Mouse (Mus musculus): ENCODE measurements at regions not wholly inside any gene's neighbourhood (a gene's known extent, or its start where the extent isn't known, plus 50 kb on each side); places are given as distances from the start of the nearest gene placed in this dataset.

DNA sequence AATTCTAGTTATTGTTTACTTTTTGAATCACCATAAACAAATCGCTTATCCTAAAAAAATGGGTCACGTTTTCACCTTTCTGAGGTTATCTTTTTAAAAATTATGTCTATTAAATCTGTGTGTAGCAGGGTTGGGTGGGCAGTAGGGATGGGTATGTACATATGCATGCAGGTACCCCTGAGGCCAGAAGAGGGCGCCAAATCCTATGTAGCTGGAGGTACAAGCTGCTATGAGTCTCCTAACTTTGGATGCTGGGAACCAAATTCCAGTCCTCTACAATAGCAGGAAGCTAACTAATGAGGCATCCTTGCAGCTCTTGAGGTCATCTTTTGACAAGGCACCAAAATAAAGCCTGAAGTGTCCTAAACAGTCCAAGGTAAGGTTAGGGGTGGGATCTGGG is 714.8 kb upstream of the Sox9 start:
- H3K27me3 ChIP-seq, result no peaks in the 10 kb centered on the region
- H3K4me1 ChIP-seq, result no peaks in the 10 kb centered on the region
- no peak overlapping the region for H3K9ac ChIP-seq
- 0 out of 2 replicates have a peak, but pooled peaks cover 3% of the 10 kb centered on the region for H3K9me3 ChIP-seq
- WGBS, result 70% methylated on average over 3 of the region's 3 CpGs
- no peak overlapping the region for H3K4me3 ChIP-seq (replicated peaks)
- H3K36me3 ChIP-seq (replicated peaks), result no peaks in the 10 kb centered on the region
- H3K27ac ChIP-seq, result no peak overlapping the region
- no peak overlapping the region for H3K4me2 ChIP-seq
- no peak for ATAC-seq (ENCODE audit: low FRiP score)

- WGBS, result 95% methylated on average over 4 of the region's 4 CpGs
- Histone ChIP-seq H3K27me3 (no peaks in the 10 kb centered on the region), H3K4me1 (no peaks in the 10 kb centered on the region), H3K4me3 (replicated peaks) (no peak overlapping the region), H3K36me3 (replicated peaks) (no peaks in the 10 kb centered on the region), H3K9ac (no peak overlapping the region), H3K9me3 (0 out of 2 replicates have a peak, but pooled peaks cover 3% of the 10 kb centered on the region), H3K27ac (no peak overlapping the region), H3K4me2 (no peak overlapping the region)
- no peak for ATAC-seq (ENCODE audit: low FRiP score)
Measured at GRCm38 (mm10) chr11:112068821-112069220, 713.2 kb upstream of the Sox9 start.

DNA sequence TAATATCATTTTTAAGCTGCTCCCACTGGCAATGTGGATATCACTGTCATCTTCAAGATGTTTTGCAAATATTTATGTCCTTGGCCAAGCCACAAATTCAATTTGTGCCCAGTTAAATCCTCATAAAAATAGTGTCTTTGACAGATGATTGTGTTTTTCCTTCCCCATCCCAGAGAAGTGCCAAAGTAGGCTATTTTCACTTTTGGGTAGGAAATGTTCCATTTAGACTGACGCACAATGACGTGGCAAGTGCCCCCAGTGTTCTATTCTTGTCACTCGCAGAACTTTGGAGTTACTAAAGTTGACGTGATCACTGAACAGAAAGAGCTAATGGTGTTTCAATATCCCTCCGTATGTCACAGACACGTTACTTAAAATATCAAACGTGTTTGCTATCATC is 710.5 kb upstream of the Sox9 start:
- Histone ChIP-seq H3K27ac (no peak overlapping the region), H3K36me3 (replicated peaks) (no peaks in the 10 kb centered on the region), H3K4me3 (replicated peaks) (no peak overlapping the region), H3K9me3 (0 out of 2 replicates have a peak, but pooled peaks cover 3% of the 10 kb centered on the region), H3K4me1 (no peaks in the 10 kb centered on the region), H3K27me3 (no peaks in the 10 kb centered on the region), H3K9ac (no peak overlapping the region), H3K4me2 (no peak overlapping the region)
- 83% methylated on average over 7 of the region's 7 CpGs for WGBS
- ATAC-seq (ENCODE audit: low FRiP score), result no peak

- no peaks in the 10 kb centered on the region for H3K9me3 ChIP-seq
- WGBS, result 93% methylated on average over 4 of the region's 4 CpGs
- no peak for ATAC-seq (ENCODE audit: low FRiP score)
- H3K27me3 ChIP-seq, result no peaks in the 10 kb centered on the region
- H3K9ac ChIP-seq, result no peak overlapping the region
- H3K4me3 ChIP-seq (replicated peaks), result no peak overlapping the region
- no peaks in the 10 kb centered on the region for H3K36me3 ChIP-seq (replicated peaks)
- no peak overlapping the region for H3K27ac ChIP-seq
- H3K4me1 ChIP-seq, result no peaks in the 10 kb centered on the region
- no peak overlapping the region for H3K4me2 ChIP-seq
Measured at GRCm38 (mm10) chr11:112081386-112081785, 700.6 kb upstream of the Sox9 start.

DNA sequence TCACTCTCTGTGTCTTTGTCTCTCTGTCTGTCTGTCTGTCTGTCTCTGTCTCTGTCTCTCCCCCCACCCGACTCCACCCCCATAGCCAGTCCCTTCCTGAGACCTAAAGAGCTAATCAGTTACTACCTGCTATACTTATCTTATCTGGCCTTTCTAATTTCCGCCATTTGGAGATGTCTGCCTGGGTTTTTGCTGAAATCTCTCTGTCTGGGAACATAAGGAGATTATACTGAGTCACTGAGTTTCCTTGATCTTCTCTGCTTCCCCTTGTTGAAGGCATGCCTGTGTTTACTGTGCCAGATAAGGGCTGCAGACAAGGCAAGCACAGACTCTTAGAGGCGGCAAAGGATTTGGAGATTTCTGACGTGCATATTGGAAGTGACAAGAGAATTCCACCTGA is 699.0 kb upstream of the Sox9 start:
- no peaks in the 10 kb centered on the region for H3K27me3 ChIP-seq
- no peaks in the 10 kb centered on the region for H3K4me1 ChIP-seq
- H3K9ac ChIP-seq, result no peak overlapping the region
- H3K9me3 ChIP-seq, result no peaks in the 10 kb centered on the region
- no peak overlapping the region for H3K4me2 ChIP-seq
- no peak overlapping the region for H3K4me3 ChIP-seq (replicated peaks)
- ATAC-seq (ENCODE audit: low FRiP score), result no peak
- WGBS, result 47% methylated on average over 4 of the region's 4 CpGs
- H3K36me3 ChIP-seq (replicated peaks), result no peaks in the 10 kb centered on the region
- H3K27ac ChIP-seq, result no peak overlapping the region

DNA sequence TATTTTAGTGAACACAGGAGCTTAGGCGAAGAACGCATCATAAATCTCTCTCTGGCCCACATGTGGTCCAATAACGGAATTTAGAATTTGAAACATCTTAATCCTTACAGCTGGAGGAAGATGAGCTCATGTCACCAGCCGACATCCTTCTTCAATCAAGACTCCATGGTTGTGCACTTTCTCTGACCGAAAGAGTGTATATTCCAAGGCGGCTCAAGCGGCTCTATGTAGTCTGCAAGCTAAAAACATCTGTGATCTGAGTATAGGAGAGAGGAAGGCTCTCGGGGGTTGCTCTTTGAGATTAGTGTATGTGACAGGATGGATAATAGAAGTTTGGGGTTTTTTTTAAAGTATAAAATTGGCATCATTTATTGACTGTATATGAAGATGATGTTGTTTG is 689.9 kb upstream of the Sox9 start:
- Histone ChIP-seq H3K4me2 (no peak overlapping the region), H3K4me3 (replicated peaks) (no peak overlapping the region), H3K27me3 (no peaks in the 10 kb centered on the region), H3K9me3 (no peaks in the 10 kb centered on the region), H3K4me1 (no peaks in the 10 kb centered on the region), H3K9ac (no peak overlapping the region), H3K36me3 (replicated peaks) (no peaks in the 10 kb centered on the region), H3K27ac (no peak overlapping the region)
- WGBS, result 92% methylated on average over 8 of the region's 8 CpGs
- ATAC-seq (ENCODE audit: low FRiP score), result no peak

DNA sequence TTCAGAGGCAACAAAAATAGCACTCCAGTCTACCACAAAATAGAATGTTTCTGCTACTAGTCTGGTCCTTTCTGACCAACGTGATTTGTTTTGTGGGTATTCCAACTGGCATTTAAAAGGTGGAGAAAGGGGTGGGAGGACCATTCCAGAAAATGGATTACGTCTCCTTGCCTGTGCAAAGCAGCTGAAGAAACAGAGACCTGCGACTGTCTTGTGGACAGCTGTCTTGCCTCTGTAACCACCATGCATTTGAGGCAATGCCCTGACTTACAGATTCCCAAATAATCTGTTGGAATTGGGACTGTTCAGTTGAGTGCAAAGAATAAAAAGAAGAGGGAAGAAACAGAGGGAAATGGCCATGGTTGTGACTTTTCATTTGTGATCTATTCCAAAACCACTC is 687.0 kb upstream of the Sox9 start:
- no peaks in the 10 kb centered on the region for H3K27me3 ChIP-seq
- H3K4me2 ChIP-seq, result no peak overlapping the region
- no peak overlapping the region for H3K9ac ChIP-seq
- no peak overlapping the region for H3K27ac ChIP-seq
- H3K36me3 ChIP-seq (replicated peaks), result no peaks in the 10 kb centered on the region
- H3K9me3 ChIP-seq, result no peaks in the 10 kb centered on the region
- ATAC-seq (ENCODE audit: low FRiP score), result no peak
- WGBS, result 60% methylated on average over 3 of the region's 3 CpGs
- H3K4me1 ChIP-seq, result no peaks in the 10 kb centered on the region
- no peak overlapping the region for H3K4me3 ChIP-seq (replicated peaks)

DNA sequence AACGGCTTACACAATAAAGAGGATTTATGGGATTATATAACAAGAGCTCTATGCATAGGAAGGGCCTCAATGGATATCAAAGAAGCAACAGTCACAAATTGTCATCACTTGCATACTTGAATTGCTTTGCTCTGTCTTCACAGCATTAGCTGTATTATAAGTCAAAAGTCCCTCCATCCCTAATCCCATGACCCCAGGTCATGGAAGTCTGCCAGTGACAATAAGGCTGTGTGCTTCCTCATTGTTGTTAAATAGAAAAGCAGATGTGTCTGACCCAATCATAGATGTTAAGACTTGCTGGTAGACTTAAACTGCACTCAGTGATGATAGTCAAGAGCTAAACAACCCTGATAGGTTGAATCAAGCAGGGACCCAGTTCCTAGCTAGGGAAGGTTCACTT is 683.9 kb upstream of the Sox9 start:
- 71% methylated on average over 1 of the region's 1 CpGs for WGBS
- Histone ChIP-seq H3K27me3 (no peaks in the 10 kb centered on the region), H3K4me1 (no peaks in the 10 kb centered on the region), H3K36me3 (replicated peaks) (no peaks in the 10 kb centered on the region), H3K4me3 (replicated peaks) (no peak overlapping the region), H3K9ac (no peak overlapping the region), H3K4me2 (no peak overlapping the region), H3K9me3 (no peaks in the 10 kb centered on the region), H3K27ac (no peak overlapping the region)
- ATAC-seq (ENCODE audit: low FRiP score), result no peak

- Histone ChIP-seq H3K4me2 (no peak overlapping the region), H3K4me3 (replicated peaks) (no peak overlapping the region), H3K36me3 (replicated peaks) (no peaks in the 10 kb centered on the region), H3K27ac (no peak overlapping the region), H3K27me3 (no peaks in the 10 kb centered on the region; the same call in 1 of the 2 replicates), H3K4me1 (no peaks in the 10 kb centered on the region), H3K9me3 (no peaks in the 10 kb centered on the region), H3K9ac (no peak overlapping the region)
- ATAC-seq (ENCODE audit: low FRiP score), result no peak
- 74% methylated on average over 2 of the region's 2 CpGs for whole genome bisulfite sequencing
Measured at GRCm38 (mm10) chr11:112103252-112103651, 678.8 kb upstream of the Sox9 start.

GRCm38 (mm10) chr11:112106891-112107290 is 675.1 kb upstream of the Sox9 start:
- no peak for ATAC-seq (ENCODE audit: low FRiP score)
- Histone ChIP-seq H3K36me3 (replicated peaks) (no peaks in the 10 kb centered on the region), H3K4me1 (no peaks in the 10 kb centered on the region), H3K27me3 (no peaks in the 10 kb centered on the region; the same call in 1 of the 2 replicates), H3K9me3 (no peaks in the 10 kb centered on the region), H3K9ac (no peak overlapping the region), H3K27ac (no peak overlapping the region), H3K4me2 (no peak overlapping the region), H3K4me3 (replicated peaks) (no peak overlapping the region)
- 83% methylated on average over 4 of the region's 4 CpGs for WGBS

GRCm38 (mm10) chr11:112107314-112107713 is 674.7 kb upstream of the Sox9 start:
- no peak overlapping the region for H3K9ac ChIP-seq
- ATAC-seq (ENCODE audit: low FRiP score), result no peak
- 81% methylated on average over 7 of the region's 7 CpGs for WGBS

DNA sequence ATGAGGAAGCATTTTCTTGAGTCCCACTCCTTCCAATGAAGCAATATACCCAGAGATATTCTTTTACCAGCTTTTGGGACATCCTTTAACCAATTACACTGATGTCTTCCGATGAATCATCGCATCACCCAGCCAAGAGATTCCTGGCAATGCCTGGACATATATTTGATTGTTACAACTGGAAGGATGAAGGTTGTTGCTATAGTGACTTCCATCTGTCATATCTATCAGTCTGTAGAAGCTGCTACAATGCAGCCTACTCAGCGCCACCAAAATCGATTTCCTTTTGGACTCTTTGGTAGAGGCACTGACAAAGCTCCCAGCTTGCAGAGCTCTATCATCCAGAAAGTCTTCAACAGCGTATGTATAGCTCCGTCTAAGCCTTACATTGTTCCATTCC is 661.0 kb upstream of the Sox9 start:
- 94% methylated on average over 6 of the region's 6 CpGs for WGBS
- Histone ChIP-seq H3K27ac (no peak overlapping the region), H3K27me3 (no peaks in the 10 kb centered on the region), H3K9me3 (no peaks in the 10 kb centered on the region), H3K4me2 (no peak overlapping the region), H3K4me1 (no peaks in the 10 kb centered on the region), H3K36me3 (replicated peaks) (no peaks in the 10 kb centered on the region), H3K9ac (no peak overlapping the region), H3K4me3 (replicated peaks) (no peak overlapping the region)
- no peak for ATAC-seq (ENCODE audit: low FRiP score)

More at GRCm38 (mm10) chr11:112107314-112107713, 674.7 kb upstream of the Sox9 start:
- H3K27me3 ChIP-seq, result no peaks in the 10 kb centered on the region; the same call in 1 of the 2 replicates
- no peak overlapping the region for H3K27ac ChIP-seq
- H3K4me3 ChIP-seq (replicated peaks), result no peak overlapping the region
- no peaks in the 10 kb centered on the region for H3K9me3 ChIP-seq
- H3K4me1 ChIP-seq, result no peaks in the 10 kb centered on the region
- H3K36me3 ChIP-seq (replicated peaks), result no peaks in the 10 kb centered on the region
- no peak overlapping the region for H3K4me2 ChIP-seq

DNA sequence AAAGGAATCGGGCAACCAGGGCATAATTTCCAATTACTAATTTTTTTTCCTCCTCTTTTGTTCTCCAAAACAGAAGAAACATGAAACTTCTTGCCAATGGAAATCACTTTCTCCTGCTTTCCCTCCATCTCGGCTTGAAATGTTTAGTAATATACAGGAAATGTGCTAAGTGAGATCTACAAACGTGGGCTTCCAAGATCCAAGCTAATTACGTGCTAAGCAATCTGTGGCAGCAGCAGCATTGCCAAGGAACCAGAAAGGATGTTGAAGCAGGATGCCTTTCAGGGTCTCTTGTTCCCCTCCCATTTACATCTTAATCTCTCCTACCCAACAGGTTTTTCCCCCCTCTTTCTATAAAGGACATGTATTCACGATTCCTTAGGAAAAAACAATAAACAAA is 660.2 kb upstream of the Sox9 start:
- 60% methylated on average over 5 of the region's 5 CpGs for WGBS
- no peak overlapping the region for H3K27ac ChIP-seq

More for the DNA sequence above, 660.2 kb upstream of the Sox9 start:
- no peaks in the 10 kb centered on the region for H3K4me1 ChIP-seq
- ATAC-seq (ENCODE audit: low FRiP score), result no peak
- no peak overlapping the region for H3K9ac ChIP-seq
- H3K36me3 ChIP-seq (replicated peaks), result no peaks in the 10 kb centered on the region
- no peaks in the 10 kb centered on the region for H3K27me3 ChIP-seq
- no peak overlapping the region for H3K4me2 ChIP-seq
- no peaks in the 10 kb centered on the region for H3K9me3 ChIP-seq
- H3K4me3 ChIP-seq (replicated peaks), result no peak overlapping the region

All from forebrain, embryonic 12.5 days (tissue).